ENCODE assay signal across 8 mouse cellular contexts in genomic region chr5:114625590-114625989, GRCm38 (mm10). TPM values are rescaled to one million over a fixed set of nuclear protein-coding genes. Genes with fewer than 3 reads are reported as not detected.
DNase-seq lines count a peak whose midpoint lies in the region; ATAC-seq and TF ChIP-seq lines count a peak whose summit lies in the region.

No protein-coding gene starts in this region.

- DNase-seq in cerebellum, adult 2 months = peak in 1 of 2 experiments; percentile 51
- DNase-seq in cerebellum, adult 9-10 months = no peak
- peak; percentile 69 for DNase-seq in liver
- peak; percentile 68 for DNase-seq in hindbrain, postnatal 0 days (ENCODE audit: low spot score)
- peak; percentile 67 for DNase-seq in lung, postnatal 36 days
- peak; percentile 70 for DNase-seq in stomach, postnatal 0 days (ENCODE audit: low spot score)

- TF ChIP-seq EP300 in stomach, postnatal 0 days (optimal IDR thresholded peaks at IDR 0.05) = no peak

- no peaks in the 10 kb centered on the region for H3K36me3 ChIP-seq in liver, embryonic 12.5 days
- no peaks in the 10 kb centered on the region for H3K36me3 ChIP-seq in hindbrain, postnatal 0 days (ENCODE audit: insufficient read depth, low read length)
- H3K36me3 ChIP-seq in stomach, postnatal 0 days (ENCODE audit: control insufficient read depth, insufficient read depth, low read length) = no peaks in the 10 kb centered on the region

- no peak for TF ChIP-seq POLR2A in cerebellum, adult 2 months (IDR thresholded peaks at IDR 0.05; ENCODE audit: borderline replicate concordance, insufficient read depth, low read length)
- TF ChIP-seq POLR2A in bone marrow macrophage, adult 2 months (IDR thresholded peaks at IDR 0.05; ENCODE audit: borderline replicate concordance, low read depth, low read length) = no peak

- TF ChIP-seq CTCF in cerebellum, adult 2 months (IDR thresholded peaks at IDR 0.05; ENCODE audit: borderline replicate concordance, insufficient read depth, low read depth, low read length) = peak; percentile 68; the same call in 1 of the 2 replicates
- peak; percentile 71 for TF ChIP-seq CTCF in bone marrow macrophage, adult 2 months (IDR thresholded peaks at IDR 0.05; ENCODE audit: low read depth, low read length)
- TF ChIP-seq CTCF in hindbrain, postnatal 0 days (IDR thresholded peaks at IDR 0.05; ENCODE audit: low read depth) = peak; percentile 71
- peak; percentile 78 for TF ChIP-seq CTCF in stomach, postnatal 0 days (IDR thresholded peaks at IDR 0.05; ENCODE audit: low read depth)

- WGBS in cerebellum, adult 2 months = 17% methylated on average over 3 of the region's 3 CpGs
- WGBS in liver, embryonic 12.5 days (ENCODE audit: insufficient replicate concordance) = 13% methylated on average over 3 of the region's 3 CpGs
- 21% methylated on average over 3 of the region's 3 CpGs for WGBS in hindbrain, postnatal 0 days
- WGBS in stomach, postnatal 0 days = 21% methylated on average over 3 of the region's 3 CpGs

- H3K4me3 ChIP-seq in cerebellum, adult 2 months (replicated peaks; ENCODE audit: insufficient read depth, low read depth, low read length) = no peak overlapping the region
- no peak overlapping the region for H3K4me3 ChIP-seq in liver, embryonic 12.5 days
- no peak overlapping the region for H3K4me3 ChIP-seq in bone marrow macrophage, adult 2 months (ENCODE audit: insufficient read depth, low read length)
- no peak overlapping the region for H3K4me3 ChIP-seq in hindbrain, postnatal 0 days (ENCODE audit: low read length)
- H3K4me3 ChIP-seq in stomach, postnatal 0 days (ENCODE audit: low read depth, low read length) = no peak overlapping the region

- no peak overlapping the region for H3K4me2 ChIP-seq in liver, embryonic 12.5 days
- H3K4me2 ChIP-seq in hindbrain, postnatal 0 days (ENCODE audit: low read depth, low read length) = no peak overlapping the region
- no peak overlapping the region for H3K4me2 ChIP-seq in stomach, postnatal 0 days (replicated peaks; ENCODE audit: low read depth)

- no peaks in the 10 kb centered on the region for H3K9me3 ChIP-seq in liver, embryonic 12.5 days (replicated peaks)
- H3K9me3 ChIP-seq in hindbrain, postnatal 0 days (ENCODE audit: low read length) = no peaks in the 10 kb centered on the region
- no peaks in the 10 kb centered on the region for H3K9me3 ChIP-seq in stomach, postnatal 0 days (ENCODE audit: control insufficient read depth, low read length)

- no peak overlapping the region for H3K9ac ChIP-seq in liver, embryonic 12.5 days
- H3K9ac ChIP-seq in hindbrain, postnatal 0 days (replicated peaks; ENCODE audit: low read length) = no peak overlapping the region
- no peak overlapping the region for H3K9ac ChIP-seq in stomach, postnatal 0 days (ENCODE audit: low read length)

- no peak overlapping the region for H3K27ac ChIP-seq in cerebellum, adult 2 months (ENCODE audit: insufficient read depth, low read length)
- H3K27ac ChIP-seq in liver, embryonic 12.5 days = no peak overlapping the region
- no peak overlapping the region for H3K27ac ChIP-seq in bone marrow macrophage, adult 2 months (ENCODE audit: insufficient read depth, low read depth, low read length)
- H3K27ac ChIP-seq in hindbrain, postnatal 0 days = no peak overlapping the region
- H3K27ac ChIP-seq in stomach, postnatal 0 days (replicated peaks) = no peak overlapping the region

- no peaks in the 10 kb centered on the region for H3K4me1 ChIP-seq in cerebellum, adult 2 months (ENCODE audit: control insufficient read depth, insufficient read depth, low read length)
- no peaks in the 10 kb centered on the region for H3K4me1 ChIP-seq in liver, embryonic 12.5 days
- H3K4me1 ChIP-seq in bone marrow macrophage, adult 2 months (ENCODE audit: control insufficient read depth, insufficient read depth, low read length) = no peaks in the 10 kb centered on the region
- H3K4me1 ChIP-seq in hindbrain, postnatal 0 days (ENCODE audit: insufficient read depth, low read length) = no peaks in the 10 kb centered on the region
- no peaks in the 10 kb centered on the region for H3K4me1 ChIP-seq in stomach, postnatal 0 days (replicated peaks; ENCODE audit: control insufficient read depth, insufficient read depth)

- ATAC-seq in liver, embryonic 12.5 days = no peak
- no peak for ATAC-seq in hindbrain, postnatal 0 days
- ATAC-seq in stomach, postnatal 0 days (ENCODE audit: low FRiP score, low TSS enrichment) = no peak

- H3K27me3 ChIP-seq in cerebellum, adult 2 months (ENCODE audit: control insufficient read depth, insufficient read depth, low read length) = no peaks in the 10 kb centered on the region
- H3K27me3 ChIP-seq in liver, embryonic 12.5 days (replicated peaks) = peaks cover 27% of the 10 kb centered on the region
- H3K27me3 ChIP-seq in hindbrain, postnatal 0 days (ENCODE audit: insufficient read depth, low read length) = no peaks in the 10 kb centered on the region
- H3K27me3 ChIP-seq in stomach, postnatal 0 days (ENCODE audit: control insufficient read depth, insufficient read depth, low read length) = no peaks in the 10 kb centered on the region

RNA-seq across cellular contexts. Expression of gene Trpv4, which starts 32.6 kb away (rescaled TPM):
- polyA plus RNA-seq in cerebellum, adult 2 months (2012; rRNA removed) = 3.0 and 5.5 TPM in 2 replicates
- polyA plus RNA-seq in liver, embryonic 12.5 days (2016; fragmentation: Nextera tagmentation; extraction: Ambion mirVana) = 0.19 and 0.29 TPM in 2 replicates
- polyA plus RNA-seq in bone marrow macrophage, adult 2 months (2012; ENCODE audit: insufficient read depth, insufficient read length, missing spikeins) = 27.4 and 31.8 TPM in 2 replicates
- 2.7 TPM in 2 replicates for total RNA-seq in hindbrain, postnatal 0 days (2014; rRNA removed)
- 3.0 and 3.4 TPM in 2 replicates for polyA plus RNA-seq in hindbrain, postnatal 0 days (2015; fragmentation: Nextera tagmentation; extraction: Ambion mirVana)
- polyA plus RNA-seq in stomach, postnatal 0 days (2015; fragmentation: Nextera tagmentation; extraction: Ambion mirVana) = 2.1 and 2.8 TPM in 2 replicates

RNA-seq across cellular contexts. Expression of gene Fam222a, which starts 57.8 kb away (rescaled TPM):
- polyA plus RNA-seq in cerebellum, adult 2 months (2012; rRNA removed) = 18.7 and 20.5 TPM in 2 replicates
- 1.3 and 1.4 TPM in 2 replicates for polyA plus RNA-seq in liver, embryonic 12.5 days (2016; fragmentation: Nextera tagmentation; extraction: Ambion mirVana)
- polyA plus RNA-seq in bone marrow macrophage, adult 2 months (2012; ENCODE audit: insufficient read depth, insufficient read length, missing spikeins) = 1.5 and 1.9 TPM in 2 replicates
- 11.7 and 15.1 TPM in 2 replicates for total RNA-seq in hindbrain, postnatal 0 days (2014; rRNA removed)
- 2.8 and 2.9 TPM in 2 replicates for polyA plus RNA-seq in hindbrain, postnatal 0 days (2015; fragmentation: Nextera tagmentation; extraction: Ambion mirVana)
- polyA plus RNA-seq in stomach, postnatal 0 days (2015; fragmentation: Nextera tagmentation; extraction: Ambion mirVana) = 0.79 and 0.98 TPM in 2 replicates
